Comparison of ENCODE assay signal across 9 mouse cellular contexts in genomic region chr2:167866751-167867150, GRCm38 (mm10).
DNase-seq lines count a peak whose midpoint lies in the region; ATAC-seq and TF ChIP-seq lines count a peak whose summit lies in the region.
"Had no signal": no experiment of that assay in that cellular context is flagged by ENCODE, and none has a peak within 500 bp of the region (broad histone marks: within the 10 kb centered on the region; RNA-seq: fewer than 3 reads in every experiment).

No protein-coding gene starts in this region.

- 36% methylated on average over 10 of the region's 10 CpGs for WGBS in intestine, postnatal 0 days

- no peak overlapping the region for H3K9ac ChIP-seq in intestine, postnatal 0 days (ENCODE audit: low read depth, low read length)
- H3K9ac ChIP-seq: hindbrain, embryonic 15.5 days had no signal

- H3K27me3 ChIP-seq in intestine, postnatal 0 days (replicated peaks; ENCODE audit: control insufficient read depth, insufficient read depth, low read length) = no peaks in the 10 kb centered on the region
- H3K27me3 ChIP-seq: hindbrain, embryonic 15.5 days had no signal

- no peak overlapping the region for H3K27ac ChIP-seq in intestine, postnatal 0 days (ENCODE audit: low read depth, low read length)
- H3K27ac ChIP-seq: hindbrain, embryonic 15.5 days had no signal

- ATAC-seq in intestine, postnatal 0 days = no peak

- DNase-seq in right cerebral cortex, postnatal 14 days = peak; percentile 39
- no peak for DNase-seq in right cerebral cortex, adult 18-20 months
- DNase-seq in gastrocnemius, postnatal 10 days = peak; percentile 79
- peak; percentile 88 to 93 for DNase-seq in lung, adult 18-20 months
- peak; percentile 83 for DNase-seq in urinary bladder, postnatal 4 days (ENCODE audit: low spot score in 2 of 2)
- DNase-seq in thymus, postnatal 36 days = no peak
- no peak for DNase-seq in natural killer cell, adult 2 months (ENCODE audit: low spot score in 2 of 2)

- H3K4me2 ChIP-seq in intestine, postnatal 0 days (replicated peaks; ENCODE audit: low read depth) = no peak overlapping the region
- H3K4me2 ChIP-seq: hindbrain, embryonic 15.5 days had no signal

- H3K36me3 ChIP-seq in intestine, postnatal 0 days (ENCODE audit: control insufficient read depth, insufficient read depth) = no peaks in the 10 kb centered on the region
- H3K36me3 ChIP-seq: hindbrain, embryonic 15.5 days had no signal

- peak; percentile 72 for TF ChIP-seq CTCF in intestine, postnatal 0 days (IDR thresholded peaks at IDR 0.05; ENCODE audit: low read depth)

- peaks cover 9% of the 10 kb centered on the region for H3K4me1 ChIP-seq in intestine, postnatal 0 days (replicated peaks; ENCODE audit: control insufficient read depth, insufficient read depth, low read length)

- H3K4me3 ChIP-seq in intestine, postnatal 0 days (ENCODE audit: low read depth, low read length) = no peak overlapping the region
- H3K4me3 ChIP-seq: hindbrain, embryonic 15.5 days had no signal

- no peaks in the 10 kb centered on the region for H3K9me3 ChIP-seq in intestine, postnatal 0 days (ENCODE audit: control insufficient read depth)
- H3K9me3 ChIP-seq: hindbrain, embryonic 15.5 days had no signal

Comparison
In these comparisons a context has a peak if more than half of its experiments do, and no peak if none do; other contexts are left out.
1. DNase-seq: peak in right cerebral cortex, postnatal 14 days (single experiment), gastrocnemius, postnatal 10 days (single experiment), lung, adult 18-20 months (2 of 2) and urinary bladder, postnatal 4 days (2 of 2); none in right cerebral cortex, adult 18-20 months (single experiment), thymus, postnatal 36 days (0 of 2) and natural killer cell, adult 2 months (0 of 2).